Mouse (Mus musculus) limb, embryonic 13.5 days (tissue): Measurements from ENCODE around the gene Rho. TPM values are rescaled to one million over a fixed set of nuclear protein-coding genes. Genes with fewer than 3 reads are reported as not detected.

Experiments
- ATAC-seq: fragments of 200-750 bp; cut with Nextera tagmentation; 2 replicates; pipeline ENCODE4 v1.8.0; 2017; ENCODE audit warnings: low read depth, moderate number of reproducible peaks, moderate TSS enrichment; ENCODE audit not compliant: low FRiP score
- H3K27ac ChIP-seq: fragments of 300-500 bp; sonication (generic); 2 replicates; pipeline ENCODE4 v1.5.1; 2015; ENCODE audit warnings: inconsistent platforms, mild to moderate bottlenecking, moderate library complexity
- H3K27me3 ChIP-seq: fragments of 300-500 bp; sonication (generic); 2 replicates; pipeline ENCODE4 v1.6.1; 2015; ENCODE audit warnings: mild to moderate bottlenecking, inconsistent platforms
- H3K36me3 ChIP-seq: fragments of 300-500 bp; sonication (generic); 2 replicates; pipeline ENCODE4 v1.6.1; 2015; ENCODE audit warnings: inconsistent platforms, mild to moderate bottlenecking, moderate library complexity
- H3K4me1 ChIP-seq: fragments of 300-500 bp; sonication (generic); 2 replicates; pipeline ENCODE4 v1.6.1; 2015; ENCODE audit warnings: inconsistent platforms
- H3K4me2 ChIP-seq: fragments of 300-500 bp; sonication (generic); replicated peaks from 2 replicates; pipeline ENCODE4 v1.6.1; 2015; ENCODE audit warnings: inconsistent platforms, mild to moderate bottlenecking, moderate library complexity
- H3K4me3 ChIP-seq: fragments of 300-500 bp; sonication (generic); 2 replicates; pipeline ENCODE4 v1.5.1; 2015; ENCODE audit warnings: moderate library complexity, mild to moderate bottlenecking, inconsistent platforms
- H3K9ac ChIP-seq: fragments of 300-500 bp; sonication (generic); 2 replicates; pipeline ENCODE4 v1.6.1; 2015; ENCODE audit warnings: mild to moderate bottlenecking, inconsistent platforms
- H3K9me3 ChIP-seq: fragments of 300-500 bp; sonication (generic); 2 replicates; pipeline ENCODE4 v1.6.1; 2016; ENCODE audit warnings: inconsistent platforms
- WGBS: fragments of 180-500 bp; shearing (Covaris S2); methylation state at CpG from one replicate; pipeline ENCODE4 v1.1.7; 2015; 5-methylcytosine and 5-hydroxymethylcytosine counted together
- polyA plus RNA-seq: library from polyadenylated mRNA; unstranded; fragments of >200 nt; fragmentation: Nextera tagmentation; extraction: Ambion mirVana; gene quantifications from 2 replicates; pipeline ENCODE4 v1.2.1, GENCODE M21; 2015

The Rho gene
- 0.20 and 0.42 TPM in 2 replicates for polyA plus RNA-seq

DNA sequence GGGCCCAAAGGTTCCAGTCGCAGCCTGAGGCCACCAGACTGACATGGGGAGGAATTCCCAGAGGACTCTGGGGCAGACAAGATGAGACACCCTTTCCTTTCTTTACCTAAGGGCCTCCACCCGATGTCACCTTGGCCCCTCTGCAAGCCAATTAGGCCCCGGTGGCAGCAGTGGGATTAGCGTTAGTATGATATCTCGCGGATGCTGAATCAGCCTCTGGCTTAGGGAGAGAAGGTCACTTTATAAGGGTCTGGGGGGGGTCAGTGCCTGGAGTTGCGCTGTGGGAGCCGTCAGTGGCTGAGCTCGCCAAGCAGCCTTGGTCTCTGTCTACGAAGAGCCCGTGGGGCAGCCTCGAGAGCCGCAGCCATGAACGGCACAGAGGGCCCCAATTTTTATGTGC lies at the start of gene Rho:
TSS of gene Rho (plus strand) at position 110 of the 400 bp plus-strand sequence.
- Histone ChIP-seq H3K9me3 (no peaks in the 10 kb centered on the region), H3K27me3 (peaks cover 3% of the 10 kb centered on the region; the same call in 1 of the 2 replicates), H3K27ac (no peak within 1 kb of the TSS), H3K4me2 (no peak within 1 kb of the TSS), H3K4me3 (no peak within 1 kb of the TSS), H3K9ac (no peak within 1 kb of the TSS), H3K4me1 (peaks cover 17% of the 10 kb centered on the region), H3K36me3 (no peaks in the 10 kb centered on the region)
- 82% methylated on average over 14 of the region's 14 CpGs for WGBS
- no peak for ATAC-seq

DNA sequence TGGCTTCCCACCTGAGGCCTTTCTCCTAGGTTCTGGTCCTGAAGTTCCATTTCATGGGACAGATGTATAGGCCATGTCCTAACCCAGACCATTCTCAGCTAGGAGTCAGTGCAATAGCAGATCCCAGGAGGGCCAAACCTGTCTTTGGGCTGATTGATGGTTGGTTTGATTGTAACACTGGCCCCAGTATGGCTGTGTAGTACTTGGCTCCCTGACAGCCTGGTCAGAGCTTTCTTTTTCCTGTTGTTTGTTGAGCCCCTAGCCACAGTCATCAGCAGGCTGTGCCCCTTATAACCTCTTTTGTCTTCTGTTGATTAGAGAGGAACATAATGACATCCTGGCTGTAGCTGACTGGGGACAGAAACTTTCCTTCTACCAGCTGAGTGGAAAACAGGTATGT lies 47.5 kb upstream of the Rho start:
- H3K4me2 ChIP-seq, result no peak overlapping the region
- H3K4me1 ChIP-seq, result 0 out of 2 replicates have a peak, but pooled peaks cover 4% of the 10 kb centered on the region
- no peak overlapping the region for H3K27ac ChIP-seq
- H3K27me3 ChIP-seq, result no peaks in the 10 kb centered on the region
- peaks cover 73% of the 10 kb centered on the region for H3K36me3 ChIP-seq
- no peak overlapping the region for H3K9ac ChIP-seq
- no peak overlapping the region for H3K4me3 ChIP-seq
- ATAC-seq, result no peak
- 0 out of 2 replicates have a peak, but pooled peaks cover 6% of the 10 kb centered on the region for H3K9me3 ChIP-seq

DNA sequence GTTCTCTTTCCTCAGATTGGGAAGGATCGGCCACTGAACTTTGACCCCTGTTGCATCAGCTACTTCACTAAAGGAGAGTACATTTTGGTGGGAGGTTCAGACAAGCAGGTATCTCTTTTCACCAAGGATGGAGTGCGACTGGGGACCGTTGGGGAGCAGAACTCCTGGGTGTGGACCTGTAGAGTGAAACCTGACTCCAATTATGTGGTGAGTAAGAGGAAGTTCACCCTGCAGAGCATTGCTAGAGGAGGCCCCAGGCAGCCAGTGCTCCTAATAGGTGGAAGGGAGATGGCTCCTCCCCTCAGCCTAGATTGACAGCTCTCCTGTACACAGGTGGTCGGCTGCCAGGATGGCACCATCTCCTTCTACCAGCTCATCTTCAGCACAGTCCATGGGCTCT lies 44.7 kb upstream of the Rho start:
- no peak overlapping the region for H3K27ac ChIP-seq

DNA sequence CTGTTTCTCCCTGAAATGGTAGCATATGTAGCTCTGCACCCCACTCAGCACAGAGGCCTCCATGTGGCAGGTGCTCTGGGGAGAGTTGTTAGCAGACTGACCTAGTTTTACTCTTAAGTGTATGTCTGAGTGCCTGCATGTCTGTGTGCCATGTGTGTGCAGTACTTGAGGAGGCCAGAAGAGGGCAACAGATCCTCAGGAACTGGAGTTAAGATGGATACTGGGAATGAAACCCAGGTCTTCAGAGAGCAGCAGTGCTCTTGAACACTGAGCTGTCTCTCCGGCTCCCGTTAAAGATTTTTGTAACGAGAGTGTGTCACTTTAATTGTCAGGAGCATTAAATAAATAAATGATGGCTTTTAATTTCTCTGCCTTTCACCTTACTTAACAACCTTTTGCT lies 43.3 kb upstream of the Rho start:
- no peak overlapping the region for H3K27ac ChIP-seq
- H3K9me3 ChIP-seq, result 0 out of 2 replicates have a peak, but pooled peaks cover 6% of the 10 kb centered on the region
- no peaks in the 10 kb centered on the region for H3K27me3 ChIP-seq
- no peak overlapping the region for H3K4me2 ChIP-seq
- H3K36me3 ChIP-seq, result peaks cover 82% of the 10 kb centered on the region
- WGBS, result 93% methylated on average over 3 of the region's 3 CpGs
- peaks cover 13% of the 10 kb centered on the region; the same call in 1 of the 2 replicates for H3K4me1 ChIP-seq
- H3K9ac ChIP-seq, result no peak overlapping the region
- ATAC-seq, result no peak
- no peak overlapping the region for H3K4me3 ChIP-seq

More for the DNA sequence above, 44.7 kb upstream of the Rho start:
- Histone ChIP-seq H3K27me3 (no peaks in the 10 kb centered on the region), H3K9me3 (0 out of 2 replicates have a peak, but pooled peaks cover 6% of the 10 kb centered on the region), H3K9ac (no peak overlapping the region), H3K4me3 (no peak overlapping the region), H3K4me2 (no peak overlapping the region), H3K36me3 (peaks cover 71% of the 10 kb centered on the region), H3K4me1 (peaks cover 13% of the 10 kb centered on the region; the same call in 1 of the 2 replicates)
- no peak for ATAC-seq
- WGBS, result 57% methylated on average over 4 of the region's 4 CpGs

DNA sequence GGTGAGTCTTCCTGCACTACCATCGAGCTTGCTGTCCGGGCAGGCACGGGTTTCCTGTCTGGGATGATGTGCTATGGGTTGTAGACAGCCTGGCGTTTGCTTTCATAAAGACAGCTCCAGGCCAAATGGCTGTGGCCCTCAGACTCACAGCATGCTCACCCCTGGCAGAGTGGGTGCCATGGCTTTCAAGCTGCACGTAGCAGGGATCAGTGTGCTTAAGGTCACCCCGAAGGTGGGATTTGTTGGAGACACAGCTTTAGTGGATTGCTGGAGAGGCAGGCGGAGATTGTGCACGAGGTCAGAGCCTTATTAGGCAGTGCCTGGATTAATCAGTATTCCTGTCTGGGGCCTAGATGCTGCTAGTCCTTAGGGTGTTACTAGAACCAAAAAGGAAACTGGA lies 40.9 kb upstream of the Rho start:
- Histone ChIP-seq H3K27ac (no peak overlapping the region), H3K36me3 (peaks cover 77% of the 10 kb centered on the region), H3K4me3 (no peak overlapping the region), H3K4me1 (peaks cover 13% of the 10 kb centered on the region; the same call in 1 of the 2 replicates), H3K9ac (no peak overlapping the region), H3K27me3 (no peaks in the 10 kb centered on the region), H3K4me2 (no peak overlapping the region), H3K9me3 (0 out of 2 replicates have a peak, but pooled peaks cover 6% of the 10 kb centered on the region)
- ATAC-seq, result no peak
- 85% methylated on average over 8 of the region's 8 CpGs for WGBS

DNA sequence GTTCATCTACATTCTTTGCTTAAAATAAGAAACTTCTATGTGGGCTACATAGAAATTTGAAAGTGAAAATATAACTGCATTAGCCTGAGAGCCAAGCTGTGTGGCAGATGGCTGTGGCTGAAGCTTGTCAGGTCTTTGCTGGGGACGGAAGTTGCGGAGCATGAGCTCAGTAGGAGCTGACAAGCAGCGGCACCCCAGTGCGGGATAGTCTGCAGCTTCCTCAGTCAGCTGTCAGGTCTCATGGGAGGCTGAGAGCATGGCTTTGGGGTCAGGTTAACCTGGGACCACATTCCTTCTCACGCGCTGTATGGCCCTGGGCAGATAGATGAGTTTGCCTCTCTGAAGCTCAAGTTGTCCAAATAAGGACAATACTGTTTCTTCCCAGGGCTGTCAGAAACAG lies 40.5 kb upstream of the Rho start:
- WGBS, result 83% methylated on average over 6 of the region's 6 CpGs

DNA sequence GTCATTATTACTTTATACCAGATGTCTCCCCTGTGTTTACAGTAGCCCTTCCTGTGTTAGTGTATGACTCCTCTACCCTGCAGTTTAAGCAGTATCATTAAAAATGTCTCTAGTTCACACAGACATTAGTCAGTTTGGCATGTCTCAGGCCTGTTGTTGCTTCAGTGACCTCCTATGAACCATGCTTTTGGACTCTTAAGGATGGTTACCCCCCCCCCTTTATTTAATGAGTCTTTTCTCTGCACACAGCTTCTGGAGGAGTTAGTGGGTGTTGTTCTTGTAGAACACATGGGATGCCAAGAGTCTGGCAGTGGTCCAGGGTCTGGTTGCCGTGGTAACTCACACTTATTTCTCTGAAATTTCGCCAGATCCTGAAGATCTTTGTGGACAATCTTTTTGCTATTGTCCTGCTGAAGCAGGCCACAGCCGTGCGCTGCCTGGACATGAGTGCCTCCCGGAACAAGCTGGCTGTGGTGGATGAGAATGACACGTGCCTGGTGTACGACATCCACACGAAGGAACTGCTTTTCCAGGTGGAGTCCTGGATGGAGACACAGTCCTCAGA lies 40.0 kb upstream of the Rho start:
- H3K36me3 ChIP-seq, result peaks cover 81% of the 10 kb centered on the region
- no peak for ATAC-seq
- 73% methylated on average over 8 of the region's 8 CpGs for WGBS

More for the DNA sequence above, 40.5 kb upstream of the Rho start:
- no peak overlapping the region for H3K4me3 ChIP-seq
- no peak overlapping the region for H3K4me2 ChIP-seq
- no peak overlapping the region for H3K9ac ChIP-seq
- H3K9me3 ChIP-seq, result 0 out of 2 replicates have a peak, but pooled peaks cover 6% of the 10 kb centered on the region
- H3K27ac ChIP-seq, result no peak overlapping the region
- H3K36me3 ChIP-seq, result peaks cover 78% of the 10 kb centered on the region
- H3K4me1 ChIP-seq, result peaks cover 13% of the 10 kb centered on the region; the same call in 1 of the 2 replicates
- H3K27me3 ChIP-seq, result no peaks in the 10 kb centered on the region
- ATAC-seq, result no peak

DNA sequence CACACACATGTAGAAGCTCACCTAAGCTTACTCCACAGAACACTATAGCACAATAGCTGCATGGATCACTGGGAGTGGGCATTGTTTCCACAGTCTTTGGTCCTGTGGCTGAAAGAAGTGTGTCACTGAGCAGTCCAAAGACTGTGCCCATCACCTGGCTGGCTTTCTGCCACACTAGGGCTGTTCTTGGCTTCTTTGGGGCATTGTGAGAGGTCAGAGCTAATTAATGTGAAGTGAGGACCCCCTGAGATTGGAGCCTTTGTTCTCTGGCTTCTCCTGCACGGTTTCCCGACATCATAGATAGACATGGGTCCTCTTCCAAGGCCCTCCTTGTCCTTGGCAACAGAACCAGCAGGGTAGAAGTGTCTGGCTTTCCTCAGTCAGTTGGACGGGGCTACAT lies 39.2 kb upstream of the Rho start:
- H3K36me3 ChIP-seq, result peaks cover 78% of the 10 kb centered on the region
- no peak overlapping the region for H3K4me2 ChIP-seq
- H3K9me3 ChIP-seq, result 0 out of 2 replicates have a peak, but pooled peaks cover 6% of the 10 kb centered on the region
- peaks cover 14% of the 10 kb centered on the region; the same call in 1 of the 2 replicates for H3K4me1 ChIP-seq
- 76% methylated on average over 3 of the region's 3 CpGs for WGBS
- ATAC-seq, result no peak
- H3K27me3 ChIP-seq, result no peaks in the 10 kb centered on the region
- H3K27ac ChIP-seq, result no peak overlapping the region
- no peak overlapping the region for H3K4me3 ChIP-seq
- no peak overlapping the region for H3K9ac ChIP-seq

More for the DNA sequence above, 40.0 kb upstream of the Rho start:
- H3K4me2 ChIP-seq, result no peak overlapping the region
- no peaks in the 10 kb centered on the region for H3K27me3 ChIP-seq
- H3K27ac ChIP-seq, result no peak overlapping the region
- peaks cover 11% of the 10 kb centered on the region; the same call in 1 of the 2 replicates for H3K4me1 ChIP-seq
- H3K9me3 ChIP-seq, result 0 out of 2 replicates have a peak, but pooled peaks cover 6% of the 10 kb centered on the region
- H3K4me3 ChIP-seq, result no peak overlapping the region
- H3K9ac ChIP-seq, result no peak overlapping the region

DNA sequence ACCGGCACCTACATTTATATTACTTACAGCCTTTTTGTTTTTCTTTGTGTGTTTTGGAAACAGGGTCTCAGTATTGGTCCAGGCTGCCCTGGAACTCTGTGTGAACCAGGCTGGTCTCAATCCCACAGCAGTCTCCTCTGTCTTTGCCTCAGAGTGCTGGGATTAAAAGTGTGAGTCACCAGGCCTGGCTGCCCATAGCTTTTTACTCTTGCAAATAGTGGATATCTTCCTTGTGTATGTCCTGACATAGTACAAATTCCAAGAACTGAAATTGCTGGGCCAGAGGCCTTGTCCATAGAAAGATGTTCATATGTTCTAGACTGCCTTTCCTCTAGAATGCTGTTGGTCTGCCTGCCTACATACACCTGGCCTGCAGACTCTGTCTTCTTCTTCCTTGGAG lies 35.2 kb upstream of the Rho start:
- H3K27ac ChIP-seq, result no peak overlapping the region
- no peak overlapping the region for H3K4me2 ChIP-seq
- H3K9me3 ChIP-seq, result no peaks in the 10 kb centered on the region
- no peaks in the 10 kb centered on the region for H3K27me3 ChIP-seq
- no peak for ATAC-seq
- 96% methylated on average over 1 of the region's 1 CpGs for WGBS
- peaks cover 19% of the 10 kb centered on the region for H3K4me1 ChIP-seq
- H3K9ac ChIP-seq, result no peak overlapping the region
- no peak overlapping the region for H3K4me3 ChIP-seq
- H3K36me3 ChIP-seq, result peaks cover 57% of the 10 kb centered on the region

DNA sequence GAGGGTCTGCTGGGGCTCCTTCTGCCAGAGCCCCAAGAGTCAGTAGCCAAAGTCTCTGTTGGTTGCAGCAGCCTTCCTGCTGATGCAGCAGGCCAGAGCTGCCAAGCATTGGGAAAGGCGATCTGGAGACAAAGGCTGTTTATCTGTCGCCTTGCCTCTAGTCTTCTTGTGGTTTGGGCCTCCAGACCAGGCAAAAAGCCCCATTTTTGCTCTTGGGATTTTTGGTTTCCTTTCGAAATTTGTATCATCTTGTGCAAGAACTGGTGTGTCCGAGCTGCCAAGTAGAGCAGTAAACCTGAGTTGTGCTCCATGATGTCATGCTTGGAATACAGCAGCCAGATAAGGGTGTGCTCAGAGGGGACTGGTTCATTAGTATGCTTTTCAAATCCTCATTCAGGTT lies 34.4 kb upstream of the Rho start:
- H3K4me1 ChIP-seq, result peaks cover 19% of the 10 kb centered on the region

DNA sequence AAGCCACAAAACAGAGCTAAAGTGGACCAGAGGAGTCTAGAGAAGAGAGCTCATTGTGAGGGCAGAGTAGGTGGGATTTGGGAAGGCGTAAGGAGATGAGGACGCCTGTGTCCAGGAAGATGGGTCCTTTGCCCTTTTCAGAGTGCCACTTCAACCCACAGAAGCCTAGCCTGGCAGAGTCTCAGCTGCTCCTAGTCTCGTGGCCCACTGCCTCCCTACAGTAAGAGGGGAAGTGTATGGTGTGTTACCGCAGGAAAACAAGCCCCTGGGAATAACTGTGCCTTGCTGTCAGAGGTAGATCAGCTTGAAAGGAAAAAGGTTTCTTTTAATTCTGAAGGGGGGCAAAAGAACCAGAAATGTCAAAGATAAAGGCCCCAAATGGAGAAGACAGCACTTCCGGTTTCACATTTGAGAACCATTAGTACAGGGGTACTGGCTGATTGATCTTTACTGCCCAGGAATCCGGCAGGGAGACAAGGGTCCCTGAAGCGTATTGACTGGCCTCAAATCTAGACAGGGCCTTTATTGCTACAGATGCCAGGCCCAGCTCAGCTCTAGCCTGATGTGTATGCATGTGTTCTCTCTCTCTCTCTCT lies 33.5 kb upstream of the Rho start:
- 49% methylated on average over 7 of the region's 7 CpGs for WGBS
- H3K27me3 ChIP-seq, result no peaks in the 10 kb centered on the region
- peaks cover 54% of the 10 kb centered on the region for H3K36me3 ChIP-seq
- H3K4me3 ChIP-seq, result no peak overlapping the region
- H3K9ac ChIP-seq, result no peak overlapping the region
- H3K27ac ChIP-seq, result no peak overlapping the region
- no peak overlapping the region for H3K4me2 ChIP-seq
- no peaks in the 10 kb centered on the region for H3K9me3 ChIP-seq
- ATAC-seq, result no peak
- H3K4me1 ChIP-seq, result peaks cover 19% of the 10 kb centered on the region

More for the DNA sequence above, 34.4 kb upstream of the Rho start:
- WGBS, result 78% methylated on average over 4 of the region's 4 CpGs
- no peaks in the 10 kb centered on the region for H3K9me3 ChIP-seq
- no peaks in the 10 kb centered on the region for H3K27me3 ChIP-seq
- 0 out of 2 replicates have a peak overlapping the region, but pooled peaks have one; percentile 28 for H3K27ac ChIP-seq
- no peak overlapping the region for H3K9ac ChIP-seq
- no peak overlapping the region for H3K4me2 ChIP-seq
- peaks cover 54% of the 10 kb centered on the region for H3K36me3 ChIP-seq
- no peak for ATAC-seq
- no peak overlapping the region for H3K4me3 ChIP-seq

DNA sequence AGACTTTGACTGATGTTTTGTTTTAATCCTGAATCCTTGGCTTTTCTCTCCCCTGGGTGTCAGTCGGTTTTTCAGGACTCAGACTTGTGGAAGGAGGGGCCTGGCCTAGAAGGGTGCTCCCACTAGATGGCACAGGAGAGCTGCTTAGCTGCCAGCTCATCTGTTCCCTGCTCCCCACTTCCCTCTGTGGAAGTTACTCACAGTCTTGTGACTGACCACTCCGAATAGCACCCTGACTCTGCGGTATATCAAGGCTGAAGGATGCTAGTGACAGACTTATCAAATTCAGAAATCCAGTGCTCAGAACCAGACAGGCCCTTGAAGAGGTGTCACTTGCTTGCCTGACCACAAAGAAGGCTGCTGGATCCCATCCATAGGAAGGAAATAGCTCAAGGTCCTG lies 30.5 kb upstream of the Rho start:
- no peak overlapping the region for H3K9ac ChIP-seq
- WGBS, result 27% methylated on average over 3 of the region's 3 CpGs
- H3K36me3 ChIP-seq, result peaks cover 53% of the 10 kb centered on the region
- H3K27ac ChIP-seq, result no peak overlapping the region
- peaks cover 19% of the 10 kb centered on the region for H3K4me1 ChIP-seq
- H3K9me3 ChIP-seq, result no peaks in the 10 kb centered on the region
- H3K4me3 ChIP-seq, result no peak overlapping the region
- ATAC-seq, result no peak
- no peaks in the 10 kb centered on the region for H3K27me3 ChIP-seq
- no peak overlapping the region for H3K4me2 ChIP-seq
